16 mouse cellular contexts compared by ENCODE assay signal in genomic region chr5:75800040-75800989, GRCm38 (mm10).
DNase-seq lines count a peak whose midpoint lies in the region; ATAC-seq lines count a peak whose summit lies in the region.
"Had no signal": no experiment of that assay in that cellular context is flagged by ENCODE, and none has a peak within 500 bp of the region (broad histone marks: within the 10 kb centered on the region; RNA-seq: fewer than 3 reads in every experiment).

No protein-coding gene starts in this region.

- 48% methylated on average over 18 of the region's 18 CpGs for WGBS in hindbrain, embryonic 13.5 days
- 76% methylated on average over 18 of the region's 18 CpGs for WGBS in hindbrain, embryonic 11.5 days
- 58% methylated on average over 18 of the region's 18 CpGs for WGBS in intestine, embryonic 16.5 days

- no peaks in the 10 kb centered on the region for H3K36me3 ChIP-seq in hindbrain, embryonic 13.5 days
- no peaks in the 10 kb centered on the region for H3K36me3 ChIP-seq in hindbrain, embryonic 11.5 days (ENCODE audit: control insufficient read depth, insufficient read depth, low read length)
- no peaks in the 10 kb centered on the region for H3K36me3 ChIP-seq in intestine, embryonic 16.5 days (ENCODE audit: control insufficient read depth, insufficient read depth, low read length)
- H3K36me3 ChIP-seq: liver, embryonic 13.5 days had no signal

- 0 out of 2 replicates have a peak, but pooled peaks cover 3% of the 10 kb centered on the region for H3K9me3 ChIP-seq in hindbrain, embryonic 13.5 days
- H3K9me3 ChIP-seq in hindbrain, embryonic 11.5 days (ENCODE audit: control insufficient read depth, low read length), result no peaks in the 10 kb centered on the region
- no peaks in the 10 kb centered on the region for H3K9me3 ChIP-seq in intestine, embryonic 16.5 days (ENCODE audit: control insufficient read depth, low read length)
- H3K9me3 ChIP-seq: liver, embryonic 13.5 days had no signal

- peaks cover 6% of the 10 kb centered on the region for H3K4me1 ChIP-seq in hindbrain, embryonic 13.5 days (replicated peaks)
- H3K4me1 ChIP-seq in hindbrain, embryonic 11.5 days (replicated peaks; ENCODE audit: control insufficient read depth, insufficient read depth, low read length), result no peaks in the 10 kb centered on the region
- H3K4me1 ChIP-seq in intestine, embryonic 16.5 days (ENCODE audit: control insufficient read depth, insufficient read depth, low read length), result no peaks in the 10 kb centered on the region
- H3K4me1 ChIP-seq: liver, embryonic 13.5 days had no signal

- H3K27me3 ChIP-seq in hindbrain, embryonic 13.5 days, result no peaks in the 10 kb centered on the region
- H3K27me3 ChIP-seq in hindbrain, embryonic 11.5 days (ENCODE audit: control insufficient read depth, insufficient read depth, low read length), result no peaks in the 10 kb centered on the region
- H3K27me3 ChIP-seq in intestine, embryonic 16.5 days (replicated peaks; ENCODE audit: control insufficient read depth, insufficient read depth, low read length), result no peaks in the 10 kb centered on the region
- H3K27me3 ChIP-seq: liver, embryonic 13.5 days had no signal

- 0 out of 2 replicates have a peak overlapping the region, but pooled peaks have one; percentile 25 for H3K27ac ChIP-seq in hindbrain, embryonic 13.5 days
- H3K27ac ChIP-seq in hindbrain, embryonic 11.5 days (ENCODE audit: low read depth, low read length), result no peak overlapping the region
- no peak overlapping the region for H3K27ac ChIP-seq in intestine, embryonic 16.5 days (ENCODE audit: low read length)
- H3K27ac ChIP-seq: liver, embryonic 13.5 days had no signal

- peak; percentile 2 for DNase-seq in cerebellum, adult 9-10 months
- no peak for DNase-seq in cerebellum, adult 9-11 months
- no peak for DNase-seq in hindbrain, embryonic 11.5 days (ENCODE audit: low spot score)
- DNase-seq in retina, postnatal 1 day, result peak; percentile 32
- no peak for DNase-seq in retina, embryonic 14.5 days (ENCODE audit: low spot score)
- DNase-seq in spleen, adult 18-20 months, result no peak
- DNase-seq: adrenal gland, postnatal 36 days; cerebellum, adult 18-20 months; gastrocnemius, postnatal 36 days; heart, postnatal 14 days; kidney, adult 11 months; kidney, postnatal 36 days; liver, embryonic 13.5 days; lung, postnatal 10 days had no signal

- ATAC-seq in hindbrain, embryonic 13.5 days (ENCODE audit: low FRiP score), result no peak
- no peak for ATAC-seq in hindbrain, embryonic 11.5 days (ENCODE audit: low FRiP score)
- no peak for ATAC-seq in intestine, embryonic 16.5 days

- no peak overlapping the region; the same call in 1 of the 2 replicates for H3K4me2 ChIP-seq in hindbrain, embryonic 13.5 days
- no peak overlapping the region for H3K4me2 ChIP-seq in hindbrain, embryonic 11.5 days (replicated peaks; ENCODE audit: low read depth, low read length)
- no peak overlapping the region for H3K4me2 ChIP-seq in intestine, embryonic 16.5 days (ENCODE audit: low read depth, low read length)
- H3K4me2 ChIP-seq: liver, embryonic 13.5 days had no signal

- H3K9ac ChIP-seq in hindbrain, embryonic 13.5 days, result no peak overlapping the region
- H3K9ac ChIP-seq in hindbrain, embryonic 11.5 days (ENCODE audit: low read depth, low read length), result no peak overlapping the region
- no peak overlapping the region for H3K9ac ChIP-seq in intestine, embryonic 16.5 days (ENCODE audit: low read depth, low read length)
- H3K9ac ChIP-seq: liver, embryonic 13.5 days had no signal

- H3K4me3 ChIP-seq in hindbrain, embryonic 13.5 days, result no peak overlapping the region
- H3K4me3 ChIP-seq in hindbrain, embryonic 11.5 days (ENCODE audit: low read depth, low read length), result no peak overlapping the region
- no peak overlapping the region for H3K4me3 ChIP-seq in intestine, embryonic 16.5 days (ENCODE audit: low read length)
- H3K4me3 ChIP-seq: liver, embryonic 13.5 days had no signal

Comparison
In these comparisons a context has a peak if more than half of its experiments do, and no peak if none do; other contexts are left out.
1. DNase-seq: peak in cerebellum, adult 9-10 months (single experiment) and retina, postnatal 1 day (single experiment); none in cerebellum, adult 9-11 months (single experiment), hindbrain, embryonic 11.5 days (single experiment), retina, embryonic 14.5 days (single experiment) and spleen, adult 18-20 months (0 of 2).